Mouse (Mus musculus): Measurements from ENCODE around the gene Mtmr3. TPM values are rescaled to one million over a fixed set of nuclear protein-coding genes. Genes with fewer than 3 reads are reported as not detected.

Mtmr3 gene
- total RNA-seq, 1 experiment = 30.7 TPM

DNA sequence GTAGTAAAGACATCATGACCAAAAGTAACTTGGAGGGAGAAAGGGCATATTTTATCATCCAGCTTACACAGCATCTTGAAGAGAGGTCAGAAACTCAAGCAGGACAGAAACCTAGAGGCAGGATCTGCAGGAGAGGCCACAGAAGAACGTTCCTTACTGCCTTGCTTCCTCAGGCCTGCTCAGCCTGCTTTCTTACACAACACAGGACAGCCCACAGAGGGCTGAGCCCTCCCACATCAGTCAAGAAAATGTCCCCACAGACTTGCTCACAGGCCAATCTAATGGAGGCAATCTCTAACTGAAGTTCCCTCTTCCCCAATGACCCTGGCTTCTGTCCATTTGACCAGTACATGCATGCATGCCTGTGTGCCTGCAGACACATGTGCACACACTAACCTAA, 152.4 kb downstream of the Mtmr3 start:
- no peak for DNase-seq (ENCODE audit: low read depth, low spot score)
- Histone ChIP-seq H3K36me3 (ENCODE audit: control insufficient read depth, insufficient read depth, low read length, poor library complexity, severe bottlenecking) (no peaks in the 10 kb centered on the region), H3K9ac (ENCODE audit: insufficient read depth, low read depth, low read length, poor library complexity, severe bottlenecking) (no peak overlapping the region), H3K4me3 (ENCODE audit: insufficient read depth in 1 of 2, low read depth in 1 of 2, low read length in 2 of 2, poor library complexity in 1 of 2, severe bottlenecking in 1 of 2) (no peak overlapping the region), H3K9me3 (ENCODE audit: control insufficient read depth, insufficient read depth, low read depth, low read length) (no peaks in the 10 kb centered on the region), H3K4me1 (ENCODE audit: control insufficient read depth in 2 of 2, insufficient read depth in 2 of 2, low read length in 2 of 2, poor library complexity in 1 of 2) (peaks cover 2 to 3% of the 10 kb centered on the region in 2 experiments; a peak in 2 of 4 replicates), H3K27ac (ENCODE audit: insufficient read depth, low read depth, low read length, poor library complexity, severe bottlenecking) (no peak overlapping the region)
- no peak for TF ChIP-seq ZC3H11A (IDR thresholded peaks at IDR 0.05; ENCODE audit: borderline replicate concordance, low read depth, low read length)
- in situ Hi-C loops (cut with MboI; ENCODE audit: low sequenced_read_pairs in 2 of 2, unreplicated experiment in 2 of 2) = no loop called here

DNA sequence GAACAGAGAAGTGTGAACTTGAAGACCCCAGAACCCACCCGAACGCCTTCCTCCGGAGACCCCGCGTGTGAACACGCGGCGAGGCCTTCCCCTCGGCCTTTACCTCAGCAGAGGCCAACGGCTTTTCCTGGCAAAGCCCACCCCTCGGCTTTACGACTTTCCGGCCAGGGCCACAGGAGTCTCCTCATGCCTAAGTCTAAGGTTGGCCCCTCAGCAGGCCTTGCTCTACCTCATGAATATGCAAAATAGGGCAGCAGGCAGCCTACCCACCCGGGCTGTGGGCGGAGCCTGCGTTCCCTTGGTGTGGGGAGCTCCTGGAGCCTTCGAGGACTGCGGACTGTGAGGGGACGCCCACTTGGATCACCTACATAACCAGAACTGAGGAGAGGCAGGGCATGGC, 153.7 kb downstream of the Mtmr3 start, which contains the start of gene Hormad2:
TSS of gene Hormad2 (minus strand) at position 128 of the 400 bp plus-strand sequence.
- H3K9me3 ChIP-seq (ENCODE audit: control insufficient read depth, insufficient read depth, low read depth, low read length) = no peaks in the 10 kb centered on the region
- no peak within 1 kb of the TSS for H3K27ac ChIP-seq (ENCODE audit: insufficient read depth, low read depth, low read length, poor library complexity, severe bottlenecking)
- no peaks in the 10 kb centered on the region for H3K36me3 ChIP-seq (ENCODE audit: control insufficient read depth, insufficient read depth, low read length, poor library complexity, severe bottlenecking)
- no peak for DNase-seq (ENCODE audit: low read depth, low spot score)
- in situ Hi-C loops (cut with MboI; ENCODE audit: low sequenced_read_pairs in 2 of 2, unreplicated experiment in 2 of 2) = no loop called here
- TF ChIP-seq ZNF384 (IDR thresholded peaks at IDR 0.05; ENCODE audit: low read depth, low read length) = no peak
- no peak for TF ChIP-seq CHD2 (IDR thresholded peaks at IDR 0.05; ENCODE audit: low read depth, low read length)
- TF ChIP-seq ZC3H11A (IDR thresholded peaks at IDR 0.05; ENCODE audit: borderline replicate concordance, low read depth, low read length) = no peak
- TF ChIP-seq HCFC1 (IDR thresholded peaks at IDR 0.05; ENCODE audit: borderline replicate concordance, insufficient read depth, low read length) = no peak
- H3K9ac ChIP-seq (ENCODE audit: insufficient read depth, low read depth, low read length, poor library complexity, severe bottlenecking) = peak within 1 kb of the TSS; percentile 61; the same call in 1 of the 2 replicates
- peaks cover 2 to 3% of the 10 kb centered on the region in 2 experiments; a peak in 3 of 4 replicates for H3K4me1 ChIP-seq (ENCODE audit: control insufficient read depth in 2 of 2, insufficient read depth in 2 of 2, low read length in 2 of 2, poor library complexity in 1 of 2)
- H3K4me3 ChIP-seq (ENCODE audit: insufficient read depth in 1 of 2, low read depth in 1 of 2, low read length in 2 of 2, poor library complexity in 1 of 2, severe bottlenecking in 1 of 2) = peak within 1 kb of the TSS; percentile 27 to 31; a peak in 3 of 4 replicates

DNA sequence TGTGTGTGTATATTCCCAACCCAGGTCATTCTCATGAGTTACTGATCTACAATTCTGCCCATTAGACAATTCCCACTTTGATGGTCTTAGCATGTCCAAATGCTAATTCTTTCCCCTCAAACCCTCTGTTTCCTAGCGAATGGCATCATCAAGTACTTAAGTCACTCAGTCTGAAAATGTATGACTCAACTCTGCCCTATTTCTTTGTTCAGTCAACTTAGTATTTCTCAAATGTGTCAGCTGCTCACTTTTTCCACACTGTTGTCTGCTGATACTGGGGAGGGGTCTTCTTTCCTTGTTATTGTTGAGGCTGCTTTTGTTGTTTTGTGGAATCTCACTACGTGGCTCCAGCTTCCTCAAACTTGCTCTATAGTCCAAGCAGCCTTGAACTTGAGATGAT, 156.5 kb downstream of the Mtmr3 start:
- DNase-seq (ENCODE audit: low read depth, low spot score) = no peak

DNA sequence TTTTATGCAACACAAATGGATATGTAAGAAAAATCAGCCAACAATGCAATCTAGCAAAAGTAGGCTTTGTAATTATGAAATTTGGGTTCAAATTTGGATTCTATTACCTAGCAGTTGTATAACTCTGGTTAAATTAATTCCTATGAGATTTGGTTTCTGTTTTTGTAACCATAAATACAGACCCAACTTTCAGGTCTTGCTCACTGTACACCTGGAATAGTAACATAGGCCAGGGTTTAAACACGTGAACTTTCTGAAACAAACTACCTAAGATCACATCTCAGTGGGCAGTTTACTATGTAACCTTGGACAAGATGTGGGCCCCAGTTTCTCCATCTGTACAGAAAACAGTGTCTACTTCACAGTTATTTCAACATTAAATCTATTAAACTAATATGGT, 157.3 kb downstream of the Mtmr3 start:
- Histone ChIP-seq H3K36me3 (ENCODE audit: control insufficient read depth, insufficient read depth, low read length, poor library complexity, severe bottlenecking) (no peaks in the 10 kb centered on the region), H3K9ac (ENCODE audit: insufficient read depth, low read depth, low read length, poor library complexity, severe bottlenecking) (no peak overlapping the region), H3K4me3 (ENCODE audit: insufficient read depth in 1 of 2, low read depth in 1 of 2, low read length in 2 of 2, poor library complexity in 1 of 2, severe bottlenecking in 1 of 2) (no peak overlapping the region), H3K27ac (ENCODE audit: insufficient read depth, low read depth, low read length, poor library complexity, severe bottlenecking) (no peak overlapping the region), H3K4me1 (ENCODE audit: control insufficient read depth in 2 of 2, insufficient read depth in 2 of 2, low read length in 2 of 2, poor library complexity in 1 of 2) (peaks cover 2 to 3% of the 10 kb centered on the region in 2 experiments; a peak in 3 of 4 replicates), H3K9me3 (ENCODE audit: control insufficient read depth, insufficient read depth, low read depth, low read length) (no peaks in the 10 kb centered on the region)
- TF ChIP-seq HCFC1 (IDR thresholded peaks at IDR 0.05; ENCODE audit: borderline replicate concordance, insufficient read depth, low read length) (no peak), ZC3H11A (IDR thresholded peaks at IDR 0.05; ENCODE audit: borderline replicate concordance, low read depth, low read length) (no peak), MAFK (IDR thresholded peaks at IDR 0.05; ENCODE audit: insufficient read depth, low read depth, low read length) (no peak), ZNF384 (IDR thresholded peaks at IDR 0.05; ENCODE audit: low read depth, low read length) (no peak), CHD2 (IDR thresholded peaks at IDR 0.05; ENCODE audit: low read depth, low read length) (no peak)
- DNase-seq (ENCODE audit: low read depth, low spot score) = no peak
- in situ Hi-C loops (cut with MboI; ENCODE audit: low sequenced_read_pairs in 2 of 2, unreplicated experiment in 2 of 2) = no loop called here

More for the DNA sequence above, 156.5 kb downstream of the Mtmr3 start:
- no peak overlapping the region for H3K9ac ChIP-seq (ENCODE audit: insufficient read depth, low read depth, low read length, poor library complexity, severe bottlenecking)
- in situ Hi-C loops (cut with MboI; ENCODE audit: low sequenced_read_pairs in 2 of 2, unreplicated experiment in 2 of 2) = no loop called here
- H3K4me3 ChIP-seq (ENCODE audit: insufficient read depth in 1 of 2, low read depth in 1 of 2, low read length in 2 of 2, poor library complexity in 1 of 2, severe bottlenecking in 1 of 2) = no peak overlapping the region
- H3K36me3 ChIP-seq (ENCODE audit: control insufficient read depth, insufficient read depth, low read length, poor library complexity, severe bottlenecking) = no peaks in the 10 kb centered on the region
- H3K27ac ChIP-seq (ENCODE audit: insufficient read depth, low read depth, low read length, poor library complexity, severe bottlenecking) = no peak overlapping the region
- peaks cover 2 to 3% of the 10 kb centered on the region in 2 experiments; a peak in 3 of 4 replicates for H3K4me1 ChIP-seq (ENCODE audit: control insufficient read depth in 2 of 2, insufficient read depth in 2 of 2, low read length in 2 of 2, poor library complexity in 1 of 2)
- no peaks in the 10 kb centered on the region for H3K9me3 ChIP-seq (ENCODE audit: control insufficient read depth, insufficient read depth, low read depth, low read length)
- TF ChIP-seq CHD2 (IDR thresholded peaks at IDR 0.05; ENCODE audit: low read depth, low read length) (no peak), MAFK (IDR thresholded peaks at IDR 0.05; ENCODE audit: insufficient read depth, low read depth, low read length) (no peak), ZNF384 (IDR thresholded peaks at IDR 0.05; ENCODE audit: low read depth, low read length) (no peak), ZC3H11A (IDR thresholded peaks at IDR 0.05; ENCODE audit: borderline replicate concordance, low read depth, low read length) (no peak), HCFC1 (IDR thresholded peaks at IDR 0.05; ENCODE audit: borderline replicate concordance, insufficient read depth, low read length) (no peak)

DNA sequence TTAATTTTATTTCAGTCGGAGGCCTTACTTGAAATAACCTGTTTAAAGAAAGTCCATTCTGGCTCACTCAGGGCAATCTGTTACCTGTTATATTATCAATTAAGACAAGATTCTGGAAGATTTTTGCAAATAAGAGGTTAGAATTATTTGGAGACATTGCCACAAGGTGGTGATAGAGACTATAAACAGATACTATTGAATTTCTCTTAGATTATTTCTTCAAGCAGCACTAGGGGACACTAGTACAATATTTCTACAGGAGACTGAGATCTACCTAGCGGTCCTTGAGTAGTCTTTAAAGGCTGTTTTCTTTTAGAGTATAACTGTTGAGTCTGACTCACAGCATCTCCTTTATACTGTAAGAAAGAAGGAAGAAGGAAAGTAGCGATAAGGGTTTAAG, 158.0 kb downstream of the Mtmr3 start:
- TF ChIP-seq ZC3H11A (IDR thresholded peaks at IDR 0.05; ENCODE audit: borderline replicate concordance, low read depth, low read length) (no peak), ZNF384 (IDR thresholded peaks at IDR 0.05; ENCODE audit: low read depth, low read length) (no peak), CHD2 (IDR thresholded peaks at IDR 0.05; ENCODE audit: low read depth, low read length) (no peak), MAFK (IDR thresholded peaks at IDR 0.05; ENCODE audit: insufficient read depth, low read depth, low read length) (no peak), HCFC1 (IDR thresholded peaks at IDR 0.05; ENCODE audit: borderline replicate concordance, insufficient read depth, low read length) (no peak)
- peaks cover 2 to 3% of the 10 kb centered on the region in 2 experiments; a peak in 3 of 4 replicates for H3K4me1 ChIP-seq (ENCODE audit: control insufficient read depth in 2 of 2, insufficient read depth in 2 of 2, low read length in 2 of 2, poor library complexity in 1 of 2)
- no peak overlapping the region for H3K9ac ChIP-seq (ENCODE audit: insufficient read depth, low read depth, low read length, poor library complexity, severe bottlenecking)
- no peaks in the 10 kb centered on the region for H3K36me3 ChIP-seq (ENCODE audit: control insufficient read depth, insufficient read depth, low read length, poor library complexity, severe bottlenecking)
- in situ Hi-C loops (cut with MboI; ENCODE audit: low sequenced_read_pairs in 2 of 2, unreplicated experiment in 2 of 2) = no loop called here
- H3K4me3 ChIP-seq (ENCODE audit: insufficient read depth in 1 of 2, low read depth in 1 of 2, low read length in 2 of 2, poor library complexity in 1 of 2, severe bottlenecking in 1 of 2) = no peak overlapping the region
- no peak overlapping the region for H3K27ac ChIP-seq (ENCODE audit: insufficient read depth, low read depth, low read length, poor library complexity, severe bottlenecking)
- H3K9me3 ChIP-seq (ENCODE audit: control insufficient read depth, insufficient read depth, low read depth, low read length) = no peaks in the 10 kb centered on the region
- no peak for DNase-seq (ENCODE audit: low read depth, low spot score)

All from ES-E14 (cell line).